Mouse (Mus musculus): ENCODE data around the gene Gm49373. TPM values are rescaled to one million over a fixed set of nuclear protein-coding genes. Genes with fewer than 3 reads are reported as not detected.

Gene Gm49373
- total RNA-seq, 1 experiment: 2.1 TPM

GRCm38 (mm10) chr9:21037481-21037891 lies 35.4 kb downstream of the Gm49373 start:
- H3K4me3 ChIP-seq (ENCODE audit: insufficient read depth in 1 of 2, low read depth in 1 of 2, low read length in 2 of 2, poor library complexity in 1 of 2, severe bottlenecking in 1 of 2): peak overlapping the region; percentile 55 to 59
- H3K9ac ChIP-seq (ENCODE audit: insufficient read depth, low read depth, low read length, poor library complexity, severe bottlenecking): peak overlapping the region; percentile 24; the same call in 1 of the 2 replicates
- TF ChIP-seq HCFC1 (IDR thresholded peaks at IDR 0.05; ENCODE audit: borderline replicate concordance, insufficient read depth, low read length): no peak
- no peak for TF ChIP-seq CHD2 (IDR thresholded peaks at IDR 0.05; ENCODE audit: low read depth, low read length)
- TF ChIP-seq MAFK (IDR thresholded peaks at IDR 0.05; ENCODE audit: insufficient read depth, low read depth, low read length): no peak
- no peak for TF ChIP-seq ZC3H11A (IDR thresholded peaks at IDR 0.05; ENCODE audit: borderline replicate concordance, low read depth, low read length)
- TF ChIP-seq ZNF384 (IDR thresholded peaks at IDR 0.05; ENCODE audit: low read depth, low read length): no peak
- in situ Hi-C loops (cut with MboI; ENCODE audit: low sequenced_read_pairs in 2 of 2, unreplicated experiment in 2 of 2): no loop called here
- no peak overlapping the region for H3K27ac ChIP-seq (ENCODE audit: insufficient read depth, low read depth, low read length, poor library complexity, severe bottlenecking)
- H3K36me3 ChIP-seq (ENCODE audit: control insufficient read depth, insufficient read depth, low read length, poor library complexity, severe bottlenecking): no peaks in the 10 kb centered on the region
- H3K4me1 ChIP-seq (ENCODE audit: control insufficient read depth in 2 of 2, insufficient read depth in 2 of 2, low read length in 2 of 2, poor library complexity in 1 of 2): peaks cover 0 to 37% of the 10 kb centered on the region in 2 experiments; a peak in 3 of 4 replicates
- DNase-seq (ENCODE audit: low read depth, low spot score): no peak
- H3K9me3 ChIP-seq (ENCODE audit: control insufficient read depth, insufficient read depth, low read depth, low read length): no peaks in the 10 kb centered on the region

DNA sequence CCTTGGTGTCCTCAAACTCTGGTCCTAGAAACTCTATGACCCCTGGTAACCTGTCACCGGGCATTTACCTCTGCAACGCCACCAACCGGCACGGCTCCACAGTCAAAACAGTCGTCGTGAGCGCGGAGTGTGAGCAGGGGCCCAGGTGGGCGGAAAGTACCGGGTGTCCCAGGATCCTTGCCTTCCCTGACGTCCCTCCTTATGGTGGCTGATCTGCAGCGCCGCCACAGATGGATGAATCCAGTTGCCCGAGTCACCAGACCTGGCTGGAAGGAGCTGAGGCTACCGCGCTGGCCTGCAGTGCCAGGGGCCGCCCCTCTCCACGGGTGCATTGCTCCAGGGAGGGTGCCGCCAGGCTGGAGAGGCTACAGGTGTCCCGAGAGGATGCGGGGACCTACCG lies 36.2 kb downstream of the Gm49373 start:
- DNase-seq (ENCODE audit: low read depth, low spot score): no peak
- Histone ChIP-seq H3K27ac (ENCODE audit: insufficient read depth, low read depth, low read length, poor library complexity, severe bottlenecking) (no peak overlapping the region), H3K36me3 (ENCODE audit: control insufficient read depth, insufficient read depth, low read length, poor library complexity, severe bottlenecking) (no peaks in the 10 kb centered on the region), H3K9ac (ENCODE audit: insufficient read depth, low read depth, low read length, poor library complexity, severe bottlenecking) (no peak overlapping the region), H3K4me3 (ENCODE audit: insufficient read depth in 1 of 2, low read depth in 1 of 2, low read length in 2 of 2, poor library complexity in 1 of 2, severe bottlenecking in 1 of 2) (peak overlapping the region; percentile 55 to 59; a peak in 3 of 4 replicates), H3K4me1 (ENCODE audit: control insufficient read depth in 2 of 2, insufficient read depth in 2 of 2, low read length in 2 of 2, poor library complexity in 1 of 2) (peaks cover 0 to 37% of the 10 kb centered on the region in 2 experiments; a peak in 3 of 4 replicates), H3K9me3 (ENCODE audit: control insufficient read depth, insufficient read depth, low read depth, low read length) (no peaks in the 10 kb centered on the region)
- TF ChIP-seq ZC3H11A (IDR thresholded peaks at IDR 0.05; ENCODE audit: borderline replicate concordance, low read depth, low read length): no peak
- TF ChIP-seq MAFK (IDR thresholded peaks at IDR 0.05; ENCODE audit: insufficient read depth, low read depth, low read length): no peak
- no peak for TF ChIP-seq CHD2 (IDR thresholded peaks at IDR 0.05; ENCODE audit: low read depth, low read length)
- no peak for TF ChIP-seq ZNF384 (IDR thresholded peaks at IDR 0.05; ENCODE audit: low read depth, low read length)
- TF ChIP-seq HCFC1 (IDR thresholded peaks at IDR 0.05; ENCODE audit: borderline replicate concordance, insufficient read depth, low read length): no peak
- in situ Hi-C loops (cut with MboI; ENCODE audit: low sequenced_read_pairs in 2 of 2, unreplicated experiment in 2 of 2): no loop called here

DNA sequence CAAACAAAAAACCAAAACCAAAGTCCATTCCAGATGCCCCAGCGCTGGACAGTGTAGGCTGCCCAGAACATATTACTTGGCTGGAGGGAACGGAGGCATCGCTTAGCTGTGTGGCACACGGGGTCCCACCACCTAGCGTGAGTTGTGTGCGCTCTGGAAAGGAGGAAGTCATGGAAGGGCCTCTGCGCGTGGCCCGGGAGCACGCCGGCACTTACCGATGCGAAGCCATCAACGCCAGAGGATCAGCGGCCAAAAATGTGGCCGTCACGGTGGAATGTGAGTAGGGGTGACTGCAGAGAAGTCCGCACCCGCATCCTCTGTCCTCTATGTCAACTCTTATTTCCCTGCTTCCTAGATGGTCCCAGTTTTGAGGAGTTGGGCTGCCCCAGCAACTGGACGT lies 36.7 kb downstream of the Gm49373 start:
- peaks cover 0 to 34% of the 10 kb centered on the region in 2 experiments; a peak in 3 of 4 replicates for H3K4me1 ChIP-seq (ENCODE audit: control insufficient read depth in 2 of 2, insufficient read depth in 2 of 2, low read length in 2 of 2, poor library complexity in 1 of 2)
- H3K4me3 ChIP-seq (ENCODE audit: insufficient read depth in 1 of 2, low read depth in 1 of 2, low read length in 2 of 2, poor library complexity in 1 of 2, severe bottlenecking in 1 of 2): peak overlapping the region; percentile 8 to 59; a peak in 3 of 4 replicates
- H3K36me3 ChIP-seq (ENCODE audit: control insufficient read depth, insufficient read depth, low read length, poor library complexity, severe bottlenecking): no peaks in the 10 kb centered on the region
- H3K9ac ChIP-seq (ENCODE audit: insufficient read depth, low read depth, low read length, poor library complexity, severe bottlenecking): no peak overlapping the region
- no peak overlapping the region for H3K27ac ChIP-seq (ENCODE audit: insufficient read depth, low read depth, low read length, poor library complexity, severe bottlenecking)
- in situ Hi-C loops (cut with MboI; ENCODE audit: low sequenced_read_pairs in 2 of 2, unreplicated experiment in 2 of 2): no loop called here
- no peaks in the 10 kb centered on the region for H3K9me3 ChIP-seq (ENCODE audit: control insufficient read depth, insufficient read depth, low read depth, low read length)
- TF ChIP-seq MAFK (IDR thresholded peaks at IDR 0.05; ENCODE audit: insufficient read depth, low read depth, low read length): no peak
- no peak for DNase-seq (ENCODE audit: low read depth, low spot score)

GRCm38 (mm10) chr9:21035586-21035985 lies 37.3 kb downstream of the Gm49373 start:
- peaks cover 0 to 37% of the 10 kb centered on the region in 2 experiments; a peak in 3 of 4 replicates for H3K4me1 ChIP-seq (ENCODE audit: control insufficient read depth in 2 of 2, insufficient read depth in 2 of 2, low read length in 2 of 2, poor library complexity in 1 of 2)
- TF ChIP-seq CHD2 (IDR thresholded peaks at IDR 0.05; ENCODE audit: low read depth, low read length) (no peak), ZNF384 (IDR thresholded peaks at IDR 0.05; ENCODE audit: low read depth, low read length) (no peak), MAFK (IDR thresholded peaks at IDR 0.05; ENCODE audit: insufficient read depth, low read depth, low read length) (no peak), HCFC1 (IDR thresholded peaks at IDR 0.05; ENCODE audit: borderline replicate concordance, insufficient read depth, low read length) (no peak), ZC3H11A (IDR thresholded peaks at IDR 0.05; ENCODE audit: borderline replicate concordance, low read depth, low read length) (no peak)
- DNase-seq (ENCODE audit: low read depth, low spot score): no peak
- H3K27ac ChIP-seq (ENCODE audit: insufficient read depth, low read depth, low read length, poor library complexity, severe bottlenecking): no peak overlapping the region; the same call in 1 of the 2 replicates
- H3K4me3 ChIP-seq (ENCODE audit: insufficient read depth in 1 of 2, low read depth in 1 of 2, low read length in 2 of 2, poor library complexity in 1 of 2, severe bottlenecking in 1 of 2): peak overlapping the region in 1 of 2 experiments; percentile 13; a peak in 1 of 4 replicates
- H3K9ac ChIP-seq (ENCODE audit: insufficient read depth, low read depth, low read length, poor library complexity, severe bottlenecking): no peak overlapping the region
- H3K9me3 ChIP-seq (ENCODE audit: control insufficient read depth, insufficient read depth, low read depth, low read length): no peaks in the 10 kb centered on the region
- H3K36me3 ChIP-seq (ENCODE audit: control insufficient read depth, insufficient read depth, low read length, poor library complexity, severe bottlenecking): no peaks in the 10 kb centered on the region
- in situ Hi-C loops (cut with MboI; ENCODE audit: low sequenced_read_pairs in 2 of 2, unreplicated experiment in 2 of 2): no loop called here

All from ES-E14 (cell line).